Mouse (Mus musculus) intestine, embryonic 15.5 days (tissue): Measurements from ENCODE around the gene Wwp2. TPM values are rescaled to one million over a fixed set of nuclear protein-coding genes. Genes with fewer than 3 reads are reported as not detected.

Experiments used
- ATAC-seq: fragments of 200-750 bp; cut with Nextera tagmentation; 2 replicates; pipeline ENCODE4 v1.8.0; 2017; ENCODE audit warnings: moderate TSS enrichment, moderate library complexity
- H3K27ac ChIP-seq: fragments of 300-500 bp; sonication (generic); 2 replicates; pipeline ENCODE4 v1.5.1; 2015; ENCODE audit warnings: mild to moderate bottlenecking, inconsistent platforms
- H3K27me3 ChIP-seq: fragments of 300-500 bp; sonication (generic); replicated peaks from 2 replicates; pipeline ENCODE4 v1.6.1; 2015; ENCODE audit warnings: inconsistent platforms
- H3K36me3 ChIP-seq: fragments of 300-500 bp; sonication (generic); 2 replicates; pipeline ENCODE4 v1.6.1; 2015; ENCODE audit warnings: inconsistent platforms
- H3K4me1 ChIP-seq: fragments of 300-500 bp; sonication (generic); replicated peaks from 2 replicates; pipeline ENCODE4 v1.6.1; 2015; ENCODE audit warnings: inconsistent platforms
- H3K4me2 ChIP-seq: fragments of 300-500 bp; sonication (generic); replicated peaks from 2 replicates; pipeline ENCODE4 v1.6.1; 2015; ENCODE audit warnings: mild to moderate bottlenecking, inconsistent platforms
- H3K4me3 ChIP-seq: fragments of 300-500 bp; sonication (generic); replicated peaks from 2 replicates; pipeline ENCODE4 v1.5.1; 2015; ENCODE audit warnings: inconsistent platforms
- H3K9ac ChIP-seq: fragments of 300-500 bp; sonication (generic); 2 replicates; pipeline ENCODE4 v1.6.1; 2015; ENCODE audit warnings: inconsistent platforms
- H3K9me3 ChIP-seq: fragments of 300-500 bp; sonication (generic); 2 replicates; pipeline ENCODE4 v1.6.1; 2016; ENCODE audit warnings: inconsistent platforms
- WGBS: fragments of 180-500 bp; shearing (Covaris S2); methylation state at CpG from one replicate; pipeline ENCODE4 v1.1.7; 2015; 5-methylcytosine and 5-hydroxymethylcytosine counted together
- polyA plus RNA-seq: library from polyadenylated mRNA; unstranded; fragments of >200 nt; fragmentation: Nextera tagmentation; extraction: Ambion mirVana; gene quantifications from 2 replicates; pipeline ENCODE4 v1.2.1, GENCODE M21; 2015

Wwp2 gene
- polyA plus RNA-seq, 1 experiment from 2014 or later = 39.2 TPM

DNA sequence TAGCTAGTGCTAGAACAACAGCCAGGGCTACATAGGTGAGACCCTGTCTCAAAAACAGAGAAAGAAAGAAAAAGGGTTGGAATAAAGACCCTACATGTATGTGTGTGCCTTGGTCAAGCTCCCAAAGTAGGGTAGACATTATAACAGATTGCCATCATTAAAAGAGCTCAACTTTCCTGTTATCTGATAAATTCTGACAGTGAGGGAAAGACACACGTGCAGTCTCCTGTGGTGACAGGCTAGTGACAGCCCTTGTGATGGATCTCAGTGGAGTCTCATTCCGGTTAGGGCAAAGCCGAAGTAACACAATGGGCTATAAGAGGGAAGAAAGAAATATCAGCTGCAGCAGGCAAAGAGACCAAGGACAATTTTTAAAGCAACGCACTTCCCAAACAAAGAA, 32.1 kb upstream of the Wwp2 start:
- H3K4me3 ChIP-seq = no peak overlapping the region
- no peak for ATAC-seq
- no peaks in the 10 kb centered on the region for H3K9me3 ChIP-seq
- H3K36me3 ChIP-seq = no peaks in the 10 kb centered on the region
- H3K4me2 ChIP-seq = no peak overlapping the region
- no peak overlapping the region for H3K9ac ChIP-seq
- H3K4me1 ChIP-seq = peaks cover 10% of the 10 kb centered on the region
- WGBS = 68% methylated on average over 4 of the region's 4 CpGs
- no peak overlapping the region for H3K27ac ChIP-seq
- no peaks in the 10 kb centered on the region for H3K27me3 ChIP-seq

DNA sequence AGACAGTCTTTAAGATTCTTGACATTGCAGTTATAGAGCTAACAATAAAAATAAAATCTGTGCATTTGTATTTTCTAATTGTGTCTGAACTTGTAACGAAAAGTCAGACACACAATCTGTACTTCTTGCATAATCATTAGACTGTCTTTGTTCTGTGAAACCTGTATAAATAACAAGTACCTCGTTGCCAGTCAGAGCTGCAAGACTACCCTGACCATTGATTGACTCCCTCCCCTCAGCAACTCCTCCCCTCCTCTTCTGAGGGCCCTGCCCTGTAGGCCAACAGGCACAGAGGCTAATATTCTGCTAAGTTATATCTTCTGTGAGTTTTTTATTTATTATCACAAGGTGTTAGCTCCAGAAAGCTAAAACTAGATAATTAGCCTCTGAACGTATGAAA, 30.2 kb upstream of the Wwp2 start:
- Histone ChIP-seq H3K4me2 (no peak overlapping the region), H3K9me3 (no peaks in the 10 kb centered on the region), H3K9ac (no peak overlapping the region), H3K4me3 (no peak overlapping the region), H3K27ac (0 out of 2 replicates have a peak overlapping the region, but pooled peaks have one; percentile 27), H3K4me1 (peaks cover 10% of the 10 kb centered on the region), H3K27me3 (no peaks in the 10 kb centered on the region), H3K36me3 (peaks cover 14% of the 10 kb centered on the region)
- peak; percentile 39; the same call in 1 of the 2 replicates for ATAC-seq
- 42% methylated on average over 3 of the region's 3 CpGs for WGBS

DNA sequence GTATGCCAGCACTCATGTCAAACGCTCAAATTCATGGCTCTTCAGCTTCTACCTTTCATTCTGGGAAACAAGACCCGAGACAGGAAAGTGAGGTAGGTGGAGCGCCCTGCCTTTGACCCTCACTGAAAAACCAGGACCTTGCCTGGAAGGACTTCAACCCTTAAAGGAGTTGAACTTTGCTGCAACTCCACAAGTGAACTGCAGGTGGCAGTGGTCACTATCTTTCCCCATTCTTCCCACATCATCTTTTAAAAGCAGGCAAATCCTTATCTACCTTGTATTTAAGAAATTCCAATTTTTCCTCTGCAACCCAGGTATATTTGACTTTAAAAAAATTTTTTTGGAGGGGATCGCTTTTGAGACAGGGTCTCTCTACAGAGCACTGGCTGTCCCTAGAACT, 24.8 kb upstream of the Wwp2 start:
- no peak for ATAC-seq
- H3K4me1 ChIP-seq = no peaks in the 10 kb centered on the region
- H3K9me3 ChIP-seq = no peaks in the 10 kb centered on the region
- H3K9ac ChIP-seq = no peak overlapping the region
- 58% methylated on average over 4 of the region's 4 CpGs for WGBS
- H3K36me3 ChIP-seq = peaks cover 44% of the 10 kb centered on the region
- H3K27me3 ChIP-seq = no peaks in the 10 kb centered on the region
- H3K4me3 ChIP-seq = no peak overlapping the region
- no peak overlapping the region for H3K4me2 ChIP-seq
- no peak overlapping the region for H3K27ac ChIP-seq

DNA sequence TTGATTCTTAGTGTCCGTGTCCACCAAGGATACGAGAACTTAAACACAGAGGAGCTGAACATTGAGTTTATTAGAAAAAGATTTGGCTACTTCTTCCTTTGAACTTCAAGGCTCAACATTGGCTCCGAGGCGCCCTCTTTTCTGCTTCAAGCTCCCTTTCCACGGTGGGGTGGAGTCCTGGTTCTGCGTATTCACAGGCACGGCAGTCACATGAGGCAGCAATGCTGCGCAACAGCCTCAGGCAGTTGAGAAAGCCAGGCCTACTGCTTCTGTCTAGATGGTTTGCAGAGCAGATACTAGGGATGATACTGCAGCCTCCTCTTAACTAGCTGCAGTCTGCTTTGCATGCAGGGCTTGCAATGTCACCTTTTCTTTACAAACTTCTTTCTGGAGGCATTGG, 23.6 kb upstream of the Wwp2 start:
- no peaks in the 10 kb centered on the region for H3K27me3 ChIP-seq
- no peaks in the 10 kb centered on the region for H3K4me1 ChIP-seq
- no peak overlapping the region for H3K4me2 ChIP-seq
- no peak for ATAC-seq
- H3K9me3 ChIP-seq = no peaks in the 10 kb centered on the region
- H3K9ac ChIP-seq = no peak overlapping the region
- no peak overlapping the region for H3K4me3 ChIP-seq
- H3K36me3 ChIP-seq = peaks cover 49% of the 10 kb centered on the region
- WGBS = 89% methylated on average over 8 of the region's 8 CpGs
- no peak overlapping the region for H3K27ac ChIP-seq

DNA sequence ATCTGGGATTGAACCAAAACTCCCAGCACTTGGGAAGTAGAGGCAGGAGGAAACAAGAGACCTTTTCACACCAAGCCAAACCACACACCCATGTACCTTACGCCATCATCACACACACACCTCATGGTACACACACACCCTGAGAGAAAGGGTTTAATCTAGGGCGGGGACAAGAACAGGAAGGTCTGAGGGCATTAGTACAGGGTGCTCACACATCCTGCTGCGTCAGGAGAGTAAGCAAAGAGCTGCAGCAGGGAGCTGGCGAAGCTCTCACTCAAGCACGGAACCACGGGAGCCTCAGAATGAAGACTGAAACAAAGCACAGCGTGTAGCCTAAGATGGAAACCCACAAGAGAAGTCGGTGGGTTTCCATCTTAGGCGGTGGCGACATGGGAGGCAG, 22.3 kb upstream of the Wwp2 start:
- 89% methylated on average over 10 of the region's 10 CpGs for WGBS
- Histone ChIP-seq H3K9me3 (no peaks in the 10 kb centered on the region), H3K27me3 (no peaks in the 10 kb centered on the region), H3K9ac (no peak overlapping the region), H3K4me1 (no peaks in the 10 kb centered on the region), H3K4me3 (no peak overlapping the region), H3K36me3 (peaks cover 54% of the 10 kb centered on the region), H3K27ac (no peak overlapping the region), H3K4me2 (no peak overlapping the region)
- no peak for ATAC-seq

DNA sequence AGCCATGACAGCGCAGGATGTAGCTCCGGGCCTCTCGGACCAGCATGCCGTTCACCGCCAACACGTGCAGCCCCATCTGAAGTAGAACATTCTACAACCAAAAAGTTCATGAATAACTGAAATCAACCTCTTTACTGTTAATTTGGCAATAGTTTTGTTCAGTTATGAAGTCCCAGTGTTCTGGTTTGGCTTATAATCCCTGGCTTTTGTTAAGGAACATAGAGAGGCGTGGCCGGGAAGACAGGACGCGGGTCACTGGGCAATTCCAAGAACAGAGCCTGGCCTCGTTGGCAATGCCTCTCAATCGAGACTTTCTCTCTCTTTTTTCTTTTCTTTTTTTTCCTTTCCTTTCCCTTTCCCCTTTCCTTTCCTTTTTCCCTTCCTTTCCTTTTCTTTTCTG, 19.2 kb upstream of the Wwp2 start:
- Histone ChIP-seq H3K27me3 (no peaks in the 10 kb centered on the region), H3K4me2 (no peak overlapping the region), H3K9me3 (no peaks in the 10 kb centered on the region), H3K4me1 (no peaks in the 10 kb centered on the region), H3K27ac (no peak overlapping the region), H3K36me3 (peaks cover 53% of the 10 kb centered on the region), H3K4me3 (no peak overlapping the region), H3K9ac (no peak overlapping the region)
- 92% methylated on average over 12 of the region's 12 CpGs for WGBS
- no peak for ATAC-seq

DNA sequence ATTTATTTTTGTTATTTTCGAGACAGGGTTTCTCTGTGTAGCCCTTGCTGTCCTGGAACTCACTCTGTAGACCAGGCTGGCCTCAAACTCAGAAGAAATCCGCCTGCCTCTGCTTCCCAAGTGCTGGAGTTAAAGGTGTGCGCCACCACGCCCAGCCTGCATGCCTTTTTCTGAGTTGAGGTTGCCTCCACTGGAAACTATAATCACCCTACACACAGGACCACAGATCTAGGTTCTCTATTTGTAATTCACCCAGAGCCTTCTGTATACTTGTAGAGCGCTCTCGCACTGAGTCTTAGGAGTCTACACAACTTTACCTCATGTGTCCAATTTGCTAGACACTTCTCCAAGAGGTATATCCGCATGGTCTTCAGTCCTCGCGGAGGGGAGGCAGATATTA, 12.0 kb upstream of the Wwp2 start:
- WGBS = 26% methylated on average over 9 of the region's 9 CpGs
- peak overlapping the region; percentile 85 for H3K4me3 ChIP-seq
- peaks cover 14% of the 10 kb centered on the region; the same call in 1 of the 2 replicates for H3K36me3 ChIP-seq
- H3K9me3 ChIP-seq = no peaks in the 10 kb centered on the region
- H3K4me1 ChIP-seq = peaks cover 8% of the 10 kb centered on the region
- no peaks in the 10 kb centered on the region for H3K27me3 ChIP-seq
- ATAC-seq = peak; percentile 10; the same call in 1 of the 2 replicates
- H3K4me2 ChIP-seq = peak overlapping the region; percentile 66
- 0 out of 2 replicates have a peak overlapping the region, but pooled peaks have one; percentile 72 for H3K27ac ChIP-seq
- H3K9ac ChIP-seq = peak overlapping the region; percentile 91

DNA sequence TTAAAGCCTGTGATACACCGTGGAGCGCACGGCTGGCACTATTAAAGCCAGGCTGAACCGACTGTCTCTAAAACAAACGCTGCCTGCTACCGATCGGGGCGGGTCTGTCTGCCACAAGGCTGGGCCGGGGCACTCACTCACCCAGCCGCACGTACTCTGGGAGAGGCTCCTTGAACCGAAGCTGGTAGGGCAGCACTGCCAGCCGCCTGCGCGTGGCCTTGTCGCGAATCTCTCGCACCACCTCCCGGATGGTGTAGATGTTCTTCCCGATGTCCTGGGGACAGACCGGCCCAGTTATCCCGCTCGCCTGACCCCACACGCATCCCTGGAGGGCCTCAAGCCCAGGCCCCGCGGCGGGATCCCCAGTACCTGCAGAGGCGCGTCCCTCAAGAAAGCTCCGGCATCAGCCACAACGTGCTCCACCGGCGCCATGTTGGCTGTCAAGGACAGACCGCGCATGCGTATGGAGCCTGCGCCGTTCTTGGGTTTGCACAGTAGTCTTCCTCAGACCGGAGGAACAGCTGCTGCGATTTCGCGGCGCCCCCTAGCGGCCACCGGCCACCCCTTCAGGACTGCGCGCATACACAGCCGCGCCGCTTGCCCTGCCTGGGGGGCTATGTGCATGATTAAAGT, 11.5 kb upstream of the Wwp2 start, which contains the start of gene Nob1:
Gene Nob1 (minus strand): TSS at position 455 of the 633 bp plus-strand sequence.
- Histone ChIP-seq H3K9ac (peak within 1 kb of the TSS; percentile 91), H3K4me3 (peak within 1 kb of the TSS; percentile 85), H3K4me1 (peaks cover 8% of the 10 kb centered on the region), H3K27ac (peak within 1 kb of the TSS; percentile 72), H3K27me3 (no peaks in the 10 kb centered on the region), H3K9me3 (no peaks in the 10 kb centered on the region), H3K4me2 (peak within 1 kb of the TSS; percentile 66), H3K36me3 (peaks cover 10% of the 10 kb centered on the region; the same call in 1 of the 2 replicates)
- ATAC-seq = peak; percentile 99
- under 1% methylated on average over 50 of the region's 50 CpGs for whole genome bisulfite sequencing

DNA sequence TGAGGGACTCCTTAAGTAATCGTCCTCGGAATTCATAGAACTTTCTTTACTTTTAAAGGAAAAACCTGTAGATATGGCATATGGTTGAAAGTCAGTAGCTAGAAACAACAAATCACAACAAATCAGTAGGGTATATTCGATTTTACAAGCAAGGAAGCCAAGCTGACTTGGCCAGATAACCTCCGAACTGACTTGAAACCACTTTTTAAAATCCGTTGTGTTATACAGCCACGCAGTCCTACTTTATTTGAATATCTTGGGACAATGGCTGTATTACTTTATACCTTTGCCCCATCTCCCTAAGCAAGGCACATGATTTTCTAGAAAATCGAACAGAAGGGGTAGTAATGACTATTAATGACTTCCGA, 11.0 kb upstream of the Wwp2 start:
- Histone ChIP-seq H3K36me3 (0 out of 2 replicates have a peak, but pooled peaks cover 5% of the 10 kb centered on the region), H3K4me2 (no peak overlapping the region), H3K9ac (no peak overlapping the region), H3K9me3 (no peaks in the 10 kb centered on the region), H3K27ac (no peak overlapping the region), H3K4me3 (0 out of 2 replicates have a peak overlapping the region, but pooled peaks have one; percentile 85), H3K27me3 (no peaks in the 10 kb centered on the region), H3K4me1 (peaks cover 8% of the 10 kb centered on the region)
- WGBS = 42% methylated on average over 8 of the region's 8 CpGs
- no peak for ATAC-seq

DNA sequence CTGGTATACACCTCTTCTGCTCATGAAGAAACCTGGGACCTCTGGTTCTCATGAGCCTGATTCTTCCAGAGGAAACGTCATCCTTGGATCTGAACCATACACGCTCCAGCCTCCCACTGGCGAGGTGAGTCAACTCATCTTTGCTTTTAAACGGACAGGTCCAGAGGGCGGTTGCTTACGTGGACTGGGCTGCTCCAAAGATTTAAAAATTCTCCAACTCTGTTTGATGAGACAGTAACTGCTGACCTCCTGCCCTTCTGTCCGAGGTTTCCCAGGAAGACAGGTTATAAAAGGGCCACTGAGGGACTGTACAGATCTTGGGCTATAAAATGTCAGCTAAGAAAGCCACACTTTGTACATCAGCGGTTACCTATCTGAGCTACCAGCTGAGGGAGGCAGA, 5.3 kb upstream of the Wwp2 start:
- H3K27me3 ChIP-seq = no peaks in the 10 kb centered on the region
- no peak for ATAC-seq

DNA sequence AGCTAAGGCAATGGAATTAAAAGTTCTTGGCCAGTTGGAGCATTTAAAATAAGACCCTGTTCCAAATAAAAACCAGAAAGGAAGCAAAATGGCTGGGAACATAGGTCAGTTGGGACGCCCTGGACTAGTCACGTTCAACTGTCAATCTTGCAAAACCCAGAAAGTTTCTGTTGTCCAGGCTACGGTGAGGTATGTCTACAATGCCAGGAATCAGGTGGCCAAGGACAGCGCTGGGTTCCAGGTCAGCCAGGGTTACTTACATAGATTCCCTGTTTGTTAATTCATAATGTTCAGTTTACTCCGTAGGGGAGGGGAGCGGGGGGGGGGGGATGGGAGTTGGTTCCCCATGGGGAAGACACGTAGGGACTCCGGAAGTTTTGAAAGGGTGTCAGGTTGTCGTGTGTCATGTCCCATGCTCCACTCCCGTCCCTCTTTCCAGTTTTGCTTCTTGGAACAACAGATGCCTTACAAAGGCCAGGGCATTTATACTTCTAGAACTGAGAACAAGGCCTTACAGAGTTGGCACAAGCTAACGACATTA, 674 bp upstream of the Wwp2 start:
- Histone ChIP-seq H3K9ac (peak overlapping the region; percentile 92; the same call in 1 of the 2 replicates), H3K4me3 (peak overlapping the region; percentile 90), H3K9me3 (no peaks in the 10 kb centered on the region), H3K27me3 (no peaks in the 10 kb centered on the region), H3K4me2 (peak overlapping the region; percentile 82), H3K27ac (peak overlapping the region; percentile 89; the same call in 1 of the 2 replicates), H3K36me3 (no peaks in the 10 kb centered on the region), H3K4me1 (0 out of 2 replicates have a peak, but pooled peaks cover 11% of the 10 kb centered on the region)
- 28% methylated on average over 11 of the region's 11 CpGs for WGBS
- peak; percentile 24 for ATAC-seq

More for the DNA sequence above, 5.3 kb upstream of the Wwp2 start:
- no peak overlapping the region for H3K4me3 ChIP-seq
- H3K9me3 ChIP-seq = no peaks in the 10 kb centered on the region
- WGBS = 71% methylated on average over 8 of the region's 8 CpGs
- no peak overlapping the region for H3K27ac ChIP-seq
- 0 out of 2 replicates have a peak, but pooled peaks cover 4% of the 10 kb centered on the region for H3K4me1 ChIP-seq
- H3K9ac ChIP-seq = no peak overlapping the region
- no peaks in the 10 kb centered on the region for H3K36me3 ChIP-seq
- H3K4me2 ChIP-seq = no peak overlapping the region

DNA sequence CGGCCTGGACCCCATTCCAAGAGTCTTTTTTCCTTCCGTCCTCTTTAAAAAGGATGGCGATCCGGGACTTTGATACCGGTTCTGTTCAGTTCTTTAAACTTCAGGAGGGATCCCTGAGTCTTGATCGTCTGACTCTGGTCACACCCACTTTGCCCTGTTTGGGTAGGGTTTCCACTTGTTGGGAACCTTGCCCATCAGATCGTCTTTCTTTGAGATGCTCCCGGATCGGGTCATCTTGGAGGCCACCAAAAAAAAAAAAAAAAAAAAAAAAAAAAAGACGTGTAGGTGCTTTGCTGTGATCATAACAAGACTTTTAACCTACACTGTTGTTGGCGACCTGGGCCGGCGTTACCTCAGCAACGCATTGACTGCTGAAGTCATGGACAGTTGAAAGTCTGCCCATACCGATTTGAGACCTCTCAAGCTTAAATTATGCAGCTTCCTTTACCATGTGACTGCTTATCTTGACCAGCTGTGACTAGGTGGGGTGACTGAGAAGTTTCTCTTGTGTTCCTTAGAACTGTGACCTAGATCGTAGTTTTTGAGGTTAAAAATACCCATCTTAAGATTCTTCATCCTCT, 766 bp downstream of the Wwp2 start:
- Histone ChIP-seq H3K27me3 (no peaks in the 10 kb centered on the region), H3K9me3 (no peaks in the 10 kb centered on the region), H3K4me3 (peak overlapping the region; percentile 90), H3K4me2 (peak overlapping the region; percentile 82), H3K9ac (peak overlapping the region; percentile 92), H3K36me3 (no peaks in the 10 kb centered on the region), H3K4me1 (0 out of 2 replicates have a peak, but pooled peaks cover 11% of the 10 kb centered on the region), H3K27ac (peak overlapping the region; percentile 89)
- ATAC-seq = peak; percentile 59
- WGBS = 6% methylated on average over 16 of the region's 16 CpGs
